Mouse (Mus musculus) cerebellum, adult 9-11 months (tissue): ENCODE measurements around the gene Ppfia3.

Experiments used
- DNase-seq: peaks from one replicate; pipeline ENCODE4 v3.0.0; 2022

Gene Ppfia3

GRCm38 (mm10) chr7:45308551-45309240 is 58.1 kb downstream of the Ppfia3 start:
- DNase-seq = no peak

- peak; percentile 88 for DNase-seq
Observed at GRCm38 (mm10) chr7:45305275-45305674, 61.5 kb downstream of the Ppfia3 start.

DNA sequence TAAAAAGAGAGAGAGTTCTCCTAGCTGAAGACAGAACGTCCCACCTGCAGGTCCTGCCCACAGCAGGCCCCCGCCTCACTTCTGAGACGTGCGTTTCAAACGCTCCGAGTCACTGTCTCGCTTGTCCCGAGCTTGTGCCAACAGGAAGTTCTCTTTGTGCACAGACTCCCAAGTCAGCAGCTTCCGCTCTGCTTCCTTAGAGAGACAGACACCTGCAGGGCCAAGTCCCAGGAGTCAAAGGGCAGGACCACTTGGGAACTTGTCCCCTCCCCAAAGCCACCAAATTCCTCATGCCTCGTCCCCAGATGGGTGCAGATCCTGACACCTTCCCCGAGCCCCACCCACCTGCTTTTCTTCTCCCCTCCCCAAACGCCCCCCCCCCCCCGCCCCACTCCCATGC is 62.0 kb downstream of the Ppfia3 start:
- no peak for DNase-seq

DNA sequence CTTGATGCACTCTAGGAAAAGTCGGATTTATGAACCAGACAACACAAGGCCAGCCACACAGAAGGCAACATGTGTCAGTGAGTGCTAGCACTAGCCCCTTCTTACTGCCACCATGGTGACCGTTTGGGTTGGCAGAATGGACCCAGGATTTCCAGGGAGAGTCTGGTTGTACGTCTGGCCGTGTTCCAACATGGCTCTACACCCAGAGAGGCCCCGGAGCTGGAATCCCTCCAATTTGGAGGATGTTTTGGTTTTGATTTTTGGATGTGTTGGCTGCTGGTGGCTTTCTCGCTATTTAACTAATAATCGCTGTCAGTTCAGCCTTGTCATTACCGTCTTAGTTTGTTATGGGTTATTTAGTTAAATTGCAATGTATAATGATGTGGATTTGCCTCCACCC is 64.2 kb downstream of the Ppfia3 start:
- no peak for DNase-seq

DNA sequence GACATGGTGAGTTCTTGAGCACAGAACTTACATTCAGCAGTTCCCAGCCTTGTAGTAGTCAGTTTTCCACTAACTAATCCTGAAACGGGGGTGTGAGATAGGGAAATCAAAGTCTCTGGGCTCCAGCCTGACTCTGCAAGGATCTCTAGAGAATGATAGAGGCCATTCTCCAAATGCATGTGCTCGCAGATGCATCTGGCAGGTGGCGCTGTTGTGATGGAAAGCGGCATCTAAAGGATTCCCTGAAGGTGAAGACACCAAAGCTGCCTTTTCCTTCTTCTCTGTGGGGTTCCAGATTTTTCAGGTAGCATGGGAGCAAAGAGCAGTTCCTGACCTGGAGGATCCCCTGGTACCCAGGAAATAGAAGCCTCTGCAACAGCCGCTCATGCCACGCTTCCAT is 66.5 kb downstream of the Ppfia3 start:
- DNase-seq = peak; percentile 64

DNA sequence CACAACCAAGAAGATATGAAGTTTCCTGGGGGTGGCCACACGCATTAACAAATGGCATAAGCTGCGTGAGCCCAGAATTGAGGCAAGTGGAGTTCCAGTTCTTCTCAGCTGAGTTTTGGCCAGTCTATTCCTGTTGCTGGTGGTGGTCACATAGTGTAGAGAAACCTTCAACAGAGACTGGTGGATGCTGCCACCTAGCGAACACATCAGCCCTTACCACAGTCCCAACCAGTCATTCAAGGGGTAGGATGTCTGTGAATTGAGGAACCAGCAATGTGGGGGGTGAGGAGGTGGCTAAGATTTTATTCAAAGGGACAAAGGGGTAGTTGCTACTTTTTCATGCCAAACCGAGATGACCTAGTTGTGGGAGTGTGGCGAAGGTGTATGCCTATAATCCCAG is 67.1 kb downstream of the Ppfia3 start:
- peak; percentile 46 for DNase-seq

DNA sequence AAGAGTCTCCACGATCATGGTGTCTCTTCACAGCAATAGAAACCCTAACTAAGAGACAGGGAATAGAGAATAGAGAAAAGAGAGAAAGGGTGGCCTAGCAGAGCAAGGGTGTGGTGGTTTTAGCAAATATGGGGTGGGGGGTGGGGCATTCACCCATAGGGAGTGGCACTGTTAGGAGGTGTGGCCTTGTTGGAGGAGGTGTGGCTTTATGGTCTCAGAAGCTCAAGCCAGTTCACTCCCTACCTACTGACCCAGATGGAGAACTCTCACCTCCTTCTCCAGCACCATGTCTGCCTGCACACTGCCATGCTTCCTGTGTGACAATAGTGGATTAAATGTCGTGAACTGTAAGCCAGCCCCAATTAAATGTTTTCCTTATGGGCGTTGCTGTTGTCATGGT is 69.3 kb downstream of the Ppfia3 start:
- no peak for DNase-seq

- no peak for DNase-seq
Observed at GRCm38 (mm10) chr7:45296626-45297025, 70.2 kb downstream of the Ppfia3 start.
